Mouse (Mus musculus) kidney, embryonic 14.5 days (tissue): ENCODE data around the gene Ntf5. TPM values are rescaled to one million over a fixed set of nuclear protein-coding genes. Genes with fewer than 3 reads are reported as not detected.
A peak's percentile ranks its signal among the peaks of the same experiment; 100 is the strongest.

ENCODE experiments used
- ATAC-seq: fragments of 200-750 bp; cut with Nextera tagmentation; 2 replicates; pipeline ENCODE4 v1.8.0; 2017; ENCODE audit warnings: moderate number of reproducible peaks, mild to moderate bottlenecking, moderate TSS enrichment, moderate library complexity; ENCODE audit not compliant: low FRiP score, low TSS enrichment
- H3K27ac ChIP-seq: fragments of 300-500 bp; sonication (generic); 2 replicates; pipeline ENCODE4 v1.5.1; 2014; ENCODE audit warnings: low read depth, mild to moderate bottlenecking, low read length, moderate library complexity, mixed read lengths
- H3K27me3 ChIP-seq: fragments of 300-500 bp; sonication (generic); 2 replicates; pipeline ENCODE4 v1.6.1; 2014; ENCODE audit warnings: mild to moderate bottlenecking, low read length; ENCODE audit not compliant: control insufficient read depth, insufficient read depth
- H3K36me3 ChIP-seq: fragments of 300-500 bp; sonication (generic); 2 replicates; pipeline ENCODE4 v1.6.1; 2014; ENCODE audit warnings: low read length, mixed read lengths; ENCODE audit not compliant: control insufficient read depth, insufficient read depth
- H3K4me1 ChIP-seq: fragments of 300-500 bp; sonication (generic); 2 replicates; pipeline ENCODE4 v1.6.1; 2014; ENCODE audit warnings: low read length, mixed read lengths; ENCODE audit not compliant: control insufficient read depth, insufficient read depth
- H3K4me2 ChIP-seq: fragments of 300-500 bp; sonication (generic); replicated peaks from 2 replicates; pipeline ENCODE4 v1.6.1; 2014; ENCODE audit warnings: low read depth, mild to moderate bottlenecking, low read length
- H3K4me3 ChIP-seq: fragments of 300-500 bp; sonication (generic); 2 replicates; pipeline ENCODE4 v1.5.1; 2014; ENCODE audit warnings: mild to moderate bottlenecking, low read length
- H3K9ac ChIP-seq: fragments of 300-500 bp; sonication (generic); 2 replicates; pipeline ENCODE4 v1.6.1; 2014; ENCODE audit warnings: low read depth, mild to moderate bottlenecking, low read length, moderate library complexity
- H3K9me3 ChIP-seq: fragments of 300-500 bp; sonication (generic); 2 replicates; pipeline ENCODE4 v1.6.1; 2016; ENCODE audit warnings: low read length; ENCODE audit not compliant: control insufficient read depth
- WGBS: fragments of 180-500 bp; shearing (Covaris S2); extraction: QIAGEN DNeasy Blood & Tissue Kit; methylation state at CpG from one replicate; pipeline ENCODE4 v1.1.7; 2014; 5-methylcytosine and 5-hydroxymethylcytosine counted together
- polyA plus RNA-seq: library from polyadenylated mRNA; unstranded; fragments of >200 nt; fragmentation: Nextera tagmentation; extraction: Ambion mirVana; gene quantifications from 2 replicates; pipeline ENCODE4 v1.2.1, GENCODE M21; 2014

The Ntf5 gene
- polyA plus RNA-seq, 1 experiment from 2014 or later = 1.4 TPM

GRCm38 (mm10) chr7:45420615-45420919 lies 7.1 kb downstream of the Ntf5 start, which contains the start of gene Lhb:
Gene Lhb, plus strand, starts transcription at chr7:45420820.
- no peak within 1 kb of the TSS for H3K4me3 ChIP-seq
- no peak within 1 kb of the TSS for H3K9ac ChIP-seq
- no peaks in the 10 kb centered on the region for H3K9me3 ChIP-seq
- H3K4me1 ChIP-seq = peaks cover 10% of the 10 kb centered on the region
- no peak for ATAC-seq
- peaks cover 50% of the 10 kb centered on the region for H3K36me3 ChIP-seq
- H3K27ac ChIP-seq = no peak within 1 kb of the TSS
- peaks cover 34% of the 10 kb centered on the region for H3K27me3 ChIP-seq
- H3K4me2 ChIP-seq = peak within 1 kb of the TSS; percentile 24; the same call in 1 of the 2 replicates
- WGBS = 55% methylated on average over 6 of the region's 6 CpGs

GRCm38 (mm10) chr7:45421194-45421593 lies 7.7 kb downstream of the Ntf5 start:
- H3K27me3 ChIP-seq = peaks cover 27% of the 10 kb centered on the region
- no peak overlapping the region for H3K4me3 ChIP-seq
- no peak for ATAC-seq
- H3K4me2 ChIP-seq = no peak overlapping the region
- WGBS = 89% methylated on average over 13 of the region's 14 CpGs
- no peak overlapping the region for H3K9ac ChIP-seq
- no peaks in the 10 kb centered on the region for H3K9me3 ChIP-seq
- no peak overlapping the region for H3K27ac ChIP-seq
- peaks cover 54% of the 10 kb centered on the region for H3K36me3 ChIP-seq
- H3K4me1 ChIP-seq = peaks cover 8% of the 10 kb centered on the region

- no peak overlapping the region for H3K4me3 ChIP-seq
- 93% methylated on average over 8 of the region's 8 CpGs for WGBS
- ATAC-seq = no peak
These were observed 13.1 kb downstream of the Ntf5 start for GRCm38 (mm10) chr7:45426556-45426955.

GRCm38 (mm10) chr7:45433835-45434202 lies 20.3 kb downstream of the Ntf5 start:
- Histone ChIP-seq H3K9me3 (no peaks in the 10 kb centered on the region), H3K36me3 (peaks cover 34% of the 10 kb centered on the region), H3K9ac (peak overlapping the region; percentile 82), H3K27me3 (no peaks in the 10 kb centered on the region), H3K27ac (peak overlapping the region; percentile 86; the same call in 1 of the 2 replicates), H3K4me1 (peaks cover 35% of the 10 kb centered on the region), H3K4me3 (peak overlapping the region; percentile 94), H3K4me2 (peak overlapping the region; percentile 97)
- WGBS = 1% methylated on average over 7 of the region's 7 CpGs
- ATAC-seq = no peak

More at GRCm38 (mm10) chr7:45426556-45426955, 13.1 kb downstream of the Ntf5 start:
- Histone ChIP-seq H3K27me3 (no peaks in the 10 kb centered on the region), H3K4me1 (no peaks in the 10 kb centered on the region), H3K9ac (no peak overlapping the region), H3K4me2 (no peak overlapping the region), H3K36me3 (peaks cover 92% of the 10 kb centered on the region), H3K27ac (no peak overlapping the region), H3K9me3 (no peaks in the 10 kb centered on the region)

- Histone ChIP-seq H3K27me3 (no peaks in the 10 kb centered on the region), H3K9me3 (no peaks in the 10 kb centered on the region), H3K4me2 (peak within 1 kb of the TSS; percentile 97), H3K4me1 (peaks cover 35% of the 10 kb centered on the region), H3K4me3 (peak within 1 kb of the TSS; percentile 94), H3K9ac (peak within 1 kb of the TSS; percentile 82), H3K36me3 (peaks cover 28% of the 10 kb centered on the region), H3K27ac (peak within 1 kb of the TSS; percentile 86)
- under 1% methylated on average over 45 of the region's 45 CpGs for WGBS
- peak; percentile 97 for ATAC-seq
These were observed 20.9 kb downstream of the Ntf5 start, which contains the start of gene Gys1 for GRCm38 (mm10) chr7:45434203-45435015. Gene Gys1, plus strand, starts transcription at chr7:45434844.

GRCm38 (mm10) chr7:45435038-45435437 lies 21.5 kb downstream of the Ntf5 start:
- Histone ChIP-seq H3K4me1 (peaks cover 35% of the 10 kb centered on the region), H3K9ac (peak overlapping the region; percentile 75), H3K27ac (peak overlapping the region; percentile 48; the same call in 1 of the 2 replicates), H3K4me3 (peak overlapping the region; percentile 94), H3K4me2 (peak overlapping the region; percentile 65), H3K36me3 (peaks cover 26% of the 10 kb centered on the region), H3K9me3 (no peaks in the 10 kb centered on the region), H3K27me3 (no peaks in the 10 kb centered on the region)
- ATAC-seq = peak; percentile 0; the same call in 1 of the 2 replicates
- WGBS = under 1% methylated on average over 16 of the region's 16 CpGs

- no peaks in the 10 kb centered on the region for H3K9me3 ChIP-seq
- H3K4me1 ChIP-seq = peaks cover 35% of the 10 kb centered on the region
- no peak overlapping the region for H3K9ac ChIP-seq
These were observed 22.9 kb downstream of the Ntf5 start for GRCm38 (mm10) chr7:45436444-45436843.

GRCm38 (mm10) chr7:45437046-45437445 lies 23.6 kb downstream of the Ntf5 start:
- H3K9me3 ChIP-seq = no peaks in the 10 kb centered on the region
- no peak for ATAC-seq
- peaks cover 35% of the 10 kb centered on the region for H3K4me1 ChIP-seq
- no peak overlapping the region for H3K4me3 ChIP-seq
- no peak overlapping the region for H3K9ac ChIP-seq
- no peaks in the 10 kb centered on the region for H3K27me3 ChIP-seq
- no peak overlapping the region for H3K4me2 ChIP-seq
- H3K36me3 ChIP-seq = peaks cover 17% of the 10 kb centered on the region
- no peak overlapping the region for H3K27ac ChIP-seq
- WGBS = 32% methylated on average over 6 of the region's 6 CpGs

More at GRCm38 (mm10) chr7:45436444-45436843, 22.9 kb downstream of the Ntf5 start:
- H3K4me3 ChIP-seq = no peak overlapping the region
- peaks cover 20% of the 10 kb centered on the region for H3K36me3 ChIP-seq
- 95% methylated on average over 5 of the region's 5 CpGs for WGBS
- no peak overlapping the region for H3K27ac ChIP-seq
- no peak for ATAC-seq
- H3K27me3 ChIP-seq = no peaks in the 10 kb centered on the region
- no peak overlapping the region for H3K4me2 ChIP-seq
